Mouse (Mus musculus) CD4-positive naive resting alpha-beta T cell, adult 57 days (primary cell): ENCODE data around the gene Jak1. TPM values are rescaled to one million over a fixed set of nuclear protein-coding genes. Genes with fewer than 3 reads are reported as not detected.

ENCODE experiments used
- total RNA-seq: library from RNA; stranded (reverse); gene quantifications from one replicate; pipeline ENCODE4 v1.2.4, GENCODE M21; 2023

Jak1 gene
- 565 TPM for total RNA-seq

DNA sequence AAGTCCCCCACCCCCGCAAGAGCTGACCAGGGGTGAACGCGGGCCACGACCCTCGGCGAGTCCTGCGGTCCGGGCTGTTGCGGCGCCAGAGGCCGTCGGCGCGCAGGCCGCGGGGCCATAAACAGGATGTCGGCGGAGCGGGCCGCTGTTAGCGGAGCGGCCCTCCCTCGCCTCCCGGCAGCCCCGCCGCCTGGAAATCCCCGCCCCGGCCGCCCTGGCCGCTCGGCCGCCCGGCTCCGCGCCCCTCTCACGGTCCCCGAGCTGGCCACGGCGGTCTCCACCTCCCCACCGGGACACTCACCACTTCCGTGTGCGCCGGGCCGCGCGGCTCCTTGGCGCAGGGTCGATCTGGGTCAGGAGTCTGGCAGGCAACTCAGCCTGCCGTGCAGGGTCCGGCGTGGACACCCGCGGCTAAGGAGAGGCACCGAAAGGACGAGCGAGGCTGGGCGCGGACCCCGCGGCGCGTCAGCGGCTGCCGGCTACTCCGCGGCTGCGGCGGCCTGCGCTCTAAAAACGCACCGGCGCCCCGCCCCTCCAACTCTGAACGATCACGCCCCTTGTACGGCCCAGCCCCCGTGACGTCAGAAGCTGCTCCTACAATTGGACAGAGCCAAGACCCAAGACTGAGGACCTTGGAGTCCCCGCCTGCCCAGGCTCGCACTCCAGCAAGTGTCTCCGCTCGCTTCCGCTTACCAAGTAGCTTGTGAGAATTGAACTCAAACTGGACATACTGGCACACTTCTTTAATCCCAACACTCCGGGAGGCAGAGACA lies at the start of gene Jak1:
Jak1 (minus strand) TSS at position 542 of the 773 bp plus-strand sequence.

Other genes with a start within 250 kb of the Jak1 start
- not detected for gene Gm10577, start 244.6 kb downstream of the Jak1 start, total RNA-seq
- gene Raver2, start 196.3 kb downstream of the Jak1 start, total RNA-seq: 8.3 TPM
- gene Ak4, start 154.0 kb upstream of the Jak1 start, total RNA-seq: not detected
- 4.8 TPM for gene Dnajc6, start 231.4 kb upstream of the Jak1 start, total RNA-seq